Mouse (Mus musculus) left cerebral cortex, adult 2 months (tissue): ENCODE results near the gene Adamts20. TPM values are rescaled to one million over a fixed set of nuclear protein-coding genes. Genes with fewer than 3 reads are reported as not detected.

ENCODE experiments used
- DNase-seq, 2 experiments: peaks; one replicate each; pipeline ENCODE4 v3.0.0; 2021 to 2022; ENCODE audit warnings: low spot score in 2 of 2, mixed read lengths in 1 of 2; ENCODE audit errors: extremely low spot score in 1 of 2
- H3K27ac ChIP-seq: fragments of 200-600 bp; 2 replicates; pipeline ENCODE4 v1.8.1; 2022
- H3K4me3 ChIP-seq: fragments of 200-600 bp; 2 replicates; pipeline ENCODE4 v1.8.1; 2022
- CTCF ChIP-seq: fragments of 200-600 bp; IDR thresholded peaks from 2 replicates; pipeline ENCODE4 v1.8.1; 2022; ENCODE audit warnings: antibody characterized with exemption, mild to moderate bottlenecking, moderate library complexity
- intact Hi-C: fragments of 180-260 bp; cut with DNase I; formaldehyde crosslinking; loops from one replicate; pipeline ENCODE4 v1.15.1; 2025
- total RNA-seq, 2 experiments: library from RNA; stranded (reverse); gene quantifications; 2 replicates each; pipeline ENCODE4 v1.2.3; 2021

Gene Adamts20
- total RNA-seq, 2 experiments from 2014 or later: 7.4 to 8.4 TPM

GRCm38 (mm10) chr15:94238058-94238876 lies 227.0 kb downstream of the Adamts20 start:
- no peak overlapping the region for H3K4me3 ChIP-seq
- TF ChIP-seq CTCF: no peak
- no peak for DNase-seq
- H3K27ac ChIP-seq: no peak overlapping the region
- intact Hi-C loops: no loop called here

GRCm38 (mm10) chr15:94236726-94237125 lies 228.5 kb downstream of the Adamts20 start:
- DNase-seq: no peak
- no peak for TF ChIP-seq CTCF
- Histone ChIP-seq H3K4me3 (no peak overlapping the region), H3K27ac (no peak overlapping the region)
- intact Hi-C loops: no loop called here

DNA sequence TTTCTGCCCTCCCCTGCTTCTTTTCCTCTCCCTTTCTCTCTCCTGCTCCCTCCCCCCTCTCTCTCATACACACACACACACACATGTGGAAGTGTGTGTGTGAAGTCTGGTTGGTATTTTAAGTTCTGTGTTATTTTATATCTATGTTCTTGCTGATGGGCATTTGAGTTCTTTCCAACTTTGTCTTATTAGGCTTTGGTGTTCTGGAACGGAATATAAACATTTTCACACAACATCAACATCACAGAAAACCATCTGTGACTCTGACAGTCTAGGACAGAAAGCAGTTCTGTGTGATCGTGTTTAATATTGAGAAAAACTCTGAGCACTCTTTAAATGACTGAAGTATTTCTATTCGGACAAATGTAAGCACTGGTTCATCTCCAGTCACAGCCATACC lies 229.1 kb downstream of the Adamts20 start:
- Histone ChIP-seq H3K27ac (no peak overlapping the region), H3K4me3 (no peak overlapping the region)
- no peak for DNase-seq
- intact Hi-C loops: no loop called here
- TF ChIP-seq CTCF: no peak

- H3K27ac ChIP-seq: no peak overlapping the region
- no peak overlapping the region for H3K4me3 ChIP-seq
- intact Hi-C loops: no loop called here
- no peak for TF ChIP-seq CTCF
- no peak for DNase-seq
Measured at GRCm38 (mm10) chr15:94235190-94235589, 230.0 kb downstream of the Adamts20 start.

DNA sequence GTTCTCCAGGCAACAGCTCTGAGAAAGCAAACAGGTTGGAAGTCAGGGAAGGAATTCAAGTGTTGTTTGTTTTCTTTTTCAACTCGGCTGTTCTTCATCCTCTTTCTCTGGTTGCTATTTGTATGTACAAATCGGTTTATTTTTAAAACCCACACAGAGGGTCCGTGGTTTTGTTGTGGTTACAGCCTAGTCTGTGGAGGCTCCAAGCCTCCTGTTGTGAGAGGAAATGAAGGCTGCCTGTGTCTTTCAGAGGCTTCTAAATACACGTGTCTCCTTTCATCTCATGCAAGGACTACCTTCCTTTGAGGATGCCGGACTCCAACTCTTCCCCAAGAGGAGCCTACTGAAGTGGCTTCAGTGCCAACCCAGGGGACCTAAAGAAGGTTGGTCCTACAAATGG lies 234.0 kb downstream of the Adamts20 start:
- intact Hi-C loops: no loop called here
- TF ChIP-seq CTCF: no peak
- H3K4me3 ChIP-seq: no peak overlapping the region
- no peak for DNase-seq
- no peak overlapping the region for H3K27ac ChIP-seq

DNA sequence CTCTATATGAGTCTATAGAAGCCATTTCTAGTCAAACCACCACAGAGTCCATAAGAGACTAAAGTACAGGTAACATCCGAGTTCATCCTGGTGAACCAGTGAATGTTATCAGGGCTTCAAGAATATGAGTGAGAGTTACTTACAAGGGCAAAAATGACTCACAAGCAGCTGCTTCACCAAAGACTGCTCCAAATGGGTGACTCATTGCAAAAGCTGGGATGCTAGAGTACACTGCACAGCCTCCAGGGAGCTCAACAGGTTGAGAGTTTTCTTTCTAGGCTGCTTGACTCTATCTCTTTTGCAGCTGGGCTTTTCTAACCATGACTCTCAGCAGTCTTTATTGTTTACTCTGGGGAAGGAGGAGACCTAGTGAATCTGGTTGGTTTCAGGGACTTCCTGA lies 237.8 kb downstream of the Adamts20 start:
- intact Hi-C loops: no loop called here

DNA sequence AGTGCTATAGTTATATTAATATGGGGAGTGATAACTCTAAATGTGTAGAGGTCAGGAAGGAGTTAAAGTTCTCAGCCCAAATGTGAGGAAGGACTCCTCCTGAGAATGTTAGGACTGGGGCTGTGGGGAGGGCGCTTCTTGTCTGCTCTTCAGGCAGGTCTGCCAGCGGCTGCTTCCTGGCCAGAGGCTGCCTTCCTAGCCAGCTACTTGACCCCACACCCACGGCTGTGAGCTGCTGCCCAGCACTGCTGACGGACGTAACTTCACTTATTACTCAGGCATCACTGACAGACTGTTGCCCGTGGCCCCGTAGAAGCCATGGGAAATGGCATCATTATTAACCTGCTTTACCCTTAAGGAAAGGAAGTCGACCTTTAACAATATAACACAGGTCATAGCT lies 242.1 kb downstream of the Adamts20 start:
- no peak for DNase-seq
- intact Hi-C loops: no loop called here
- Histone ChIP-seq H3K4me3 (no peak overlapping the region), H3K27ac (no peak overlapping the region)
- no peak for TF ChIP-seq CTCF

More for the DNA sequence above, 237.8 kb downstream of the Adamts20 start:
- H3K27ac ChIP-seq: no peak overlapping the region
- H3K4me3 ChIP-seq: no peak overlapping the region
- DNase-seq: no peak
- TF ChIP-seq CTCF: no peak

GRCm38 (mm10) chr15:94220686-94221085 lies 244.5 kb downstream of the Adamts20 start:
- no peak overlapping the region for H3K4me3 ChIP-seq
- intact Hi-C loops: no loop called here
- no peak for TF ChIP-seq CTCF
- H3K27ac ChIP-seq: no peak overlapping the region
- DNase-seq: no peak

Other genes with a start within 250 kb of the Adamts20 start
- 1 to 10 TPM; 3.0 to 3.1 TPM for gene Pus7l, start 78.1 kb upstream of the Adamts20 start, total RNA-seq
- gene Irak4, start 78.2 kb upstream of the Adamts20 start, total RNA-seq: 1 to 10 TPM; 1.5 to 1.6 TPM
- 10 to 100 TPM; 39.2 to 46.4 TPM for gene Twf1, start 124.5 kb upstream of the Adamts20 start, total RNA-seq
- gene Tmem117, start 163.8 kb upstream of the Adamts20 start, total RNA-seq: 1 to 10 TPM; 6.1 to 6.5 TPM